Mouse (Mus musculus): ENCODE data around the gene Capn5.

Gene Capn5

DNA sequence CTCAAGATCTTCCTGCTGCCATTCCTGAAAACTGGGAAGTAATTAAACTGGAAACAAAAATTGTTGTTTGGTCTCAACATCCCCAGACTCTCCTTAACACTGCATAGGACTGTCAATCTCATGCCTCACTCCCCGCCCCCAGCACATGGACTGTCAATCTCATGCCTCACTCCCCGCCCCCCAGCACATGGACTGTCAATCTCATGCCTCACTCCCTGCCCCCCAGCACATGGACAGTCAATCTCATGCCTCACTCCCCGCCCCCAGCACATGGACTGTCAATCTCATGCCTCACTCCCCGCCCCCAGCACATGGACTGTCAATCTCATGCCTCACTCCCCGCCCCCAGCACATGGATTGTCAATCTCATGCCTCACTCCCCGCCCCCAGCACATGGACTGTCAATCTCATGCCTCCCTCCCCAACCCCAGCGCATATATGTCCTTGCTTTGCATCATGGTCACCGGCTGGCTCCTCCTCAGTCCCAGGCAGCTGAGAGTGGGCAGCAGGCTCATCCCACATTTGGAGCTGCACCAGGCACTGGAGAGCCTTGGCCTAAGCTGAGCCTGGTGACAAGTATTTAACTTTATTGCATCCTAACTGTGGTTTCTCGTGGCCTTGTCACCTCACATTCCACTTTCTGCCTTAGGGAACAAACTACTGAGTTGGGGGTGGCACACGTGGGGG is 29.2 kb downstream of the Capn5 start:
- DNase-seq (ENCODE audit: low read depth, low spot score): no peak

DNA sequence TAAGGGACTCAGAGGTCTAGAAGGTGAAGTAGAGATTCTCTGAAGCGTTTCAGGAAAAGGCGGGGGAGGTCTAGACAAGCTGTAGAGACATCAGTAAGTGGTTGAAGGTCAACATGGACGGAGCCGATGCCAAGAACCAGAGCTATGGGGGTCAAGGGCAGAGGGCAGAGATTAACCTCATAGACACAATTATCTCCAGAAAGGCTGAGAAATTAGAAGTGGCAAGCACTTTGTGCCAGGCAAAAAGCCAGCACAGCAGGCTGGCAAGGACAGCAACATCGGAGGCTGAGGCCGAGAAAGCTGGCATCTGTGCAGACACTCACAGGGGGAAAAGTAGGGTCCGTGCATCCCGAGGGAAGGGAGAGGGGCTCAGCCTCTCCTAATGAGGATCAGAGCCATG is 30.3 kb downstream of the Capn5 start:
- DNase-seq (ENCODE audit: low read depth, low spot score): no peak

GRCm38 (mm10) chr7:98146447-98146845 is 31.6 kb downstream of the Capn5 start:
- no peak for DNase-seq (ENCODE audit: low read depth, low spot score)

GRCm38 (mm10) chr7:98145842-98146446 is 32.1 kb downstream of the Capn5 start:
- DNase-seq (ENCODE audit: low read depth, low spot score): no peak

DNA sequence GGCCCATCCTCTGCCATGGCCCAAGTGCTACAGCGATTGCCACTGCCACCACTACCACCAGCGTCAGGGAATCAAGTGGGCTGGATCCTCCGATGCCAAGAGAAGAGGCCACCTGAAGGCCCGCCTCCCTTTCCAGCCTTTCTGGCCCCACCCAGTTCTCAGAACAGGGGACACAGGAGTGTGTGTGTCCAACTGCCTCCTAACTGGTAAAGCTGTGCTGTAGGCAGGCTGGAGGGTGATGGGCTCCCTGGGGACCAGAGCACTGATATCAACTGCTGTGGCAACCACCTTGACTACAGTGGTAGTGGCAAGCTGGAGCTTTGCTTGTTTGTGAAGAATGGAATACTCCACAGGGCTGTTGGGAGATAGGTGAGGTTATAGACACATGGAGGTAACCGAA is 32.7 kb downstream of the Capn5 start, which contains the start of gene Omp:
Omp (minus strand) TSS at position 101 of the 400 bp plus-strand sequence.
- DNase-seq (ENCODE audit: low read depth, low spot score): no peak

DNA sequence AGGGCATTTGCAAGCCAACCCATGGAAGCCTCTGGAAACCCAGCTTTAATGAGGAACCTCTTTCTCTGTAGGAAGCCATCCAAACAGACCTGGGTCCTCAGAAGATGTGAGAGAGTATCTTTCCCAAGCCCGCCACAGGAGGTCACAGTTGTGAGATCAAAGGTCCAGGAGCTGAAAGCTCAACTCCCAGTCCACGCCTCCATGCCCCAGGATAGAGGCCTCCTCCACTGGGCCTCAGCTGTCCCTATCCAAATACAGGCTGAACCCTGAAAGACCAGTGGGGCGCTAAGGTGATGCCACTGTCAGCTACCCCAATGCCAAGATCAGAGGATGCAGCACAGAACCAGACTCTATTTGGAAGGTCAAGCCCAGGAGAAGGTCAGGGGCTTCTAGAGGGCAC is 35.4 kb downstream of the Capn5 start:
- no peak for DNase-seq (ENCODE audit: low read depth, low spot score)

GRCm38 (mm10) chr7:98142247-98142646 is 35.8 kb downstream of the Capn5 start:
- DNase-seq (ENCODE audit: low read depth, low spot score): no peak

DNA sequence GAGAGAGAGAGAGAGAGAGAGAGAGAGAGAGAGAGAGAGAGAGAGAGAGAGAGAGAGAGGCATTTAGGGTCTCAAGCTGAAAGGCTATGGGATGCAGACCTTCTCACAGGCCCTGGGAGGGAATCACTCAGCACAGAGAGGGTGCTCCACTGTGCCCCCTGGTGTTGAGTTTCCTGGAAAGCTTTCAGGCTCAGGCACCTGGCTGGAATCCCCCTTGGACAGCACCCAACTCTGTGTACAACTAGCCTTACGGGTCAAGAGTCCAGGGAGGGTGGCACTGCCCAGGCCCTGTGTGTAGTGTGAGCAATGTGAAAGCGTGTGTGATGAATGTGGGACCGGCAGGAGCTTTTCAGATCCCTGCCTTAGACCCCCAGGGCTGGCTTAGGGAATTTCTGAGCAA is 36.9 kb downstream of the Capn5 start:
- DNase-seq (ENCODE audit: low read depth, low spot score): no peak

DNA sequence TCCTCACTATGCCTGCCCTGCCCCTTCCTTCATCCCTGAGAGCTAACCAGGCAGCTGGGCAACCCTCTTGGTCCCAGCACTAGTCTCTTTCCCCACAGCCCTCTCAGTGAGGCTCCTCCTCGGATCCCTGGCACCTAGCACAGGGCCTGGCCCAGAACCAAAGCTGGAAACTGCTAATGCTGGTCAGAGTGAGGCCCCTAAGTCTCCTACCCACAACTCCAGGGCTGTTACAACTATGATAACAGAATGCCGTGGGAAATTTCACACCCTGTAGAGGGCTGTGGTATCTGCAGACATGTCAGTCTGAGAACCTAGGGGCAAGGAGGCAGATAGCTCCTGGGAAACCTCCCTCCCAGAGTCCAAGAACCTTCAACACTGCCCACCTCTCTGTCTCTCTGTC is 37.5 kb downstream of the Capn5 start:
- DNase-seq (ENCODE audit: low read depth, low spot score): no peak

- DNase-seq (ENCODE audit: low read depth, low spot score): no peak
Observed at GRCm38 (mm10) chr7:98139216-98139615, 38.9 kb downstream of the Capn5 start.

GRCm38 (mm10) chr7:98137995-98138394 is 40.1 kb downstream of the Capn5 start:
- no peak for DNase-seq (ENCODE audit: low read depth, low spot score)

DNA sequence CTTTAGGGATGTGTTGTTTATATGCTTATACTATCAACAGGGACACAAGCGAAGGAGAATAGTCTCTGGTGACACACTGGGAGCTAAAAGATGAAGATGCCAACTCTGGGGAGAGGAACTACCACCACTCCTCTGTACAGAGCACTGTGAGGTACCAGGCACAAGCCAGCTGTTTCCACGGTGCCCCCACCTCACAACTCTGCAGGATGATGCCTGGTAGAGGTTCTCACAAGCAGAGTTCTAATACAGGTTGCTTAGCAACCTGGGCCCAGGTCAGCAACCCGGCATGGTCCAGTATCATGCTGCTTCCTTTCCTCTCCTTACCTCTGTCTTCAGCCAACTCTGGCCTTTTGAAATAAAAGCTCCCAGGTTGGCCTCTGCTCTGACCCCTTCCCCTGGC is 40.5 kb downstream of the Capn5 start:
- DNase-seq (ENCODE audit: low read depth, low spot score): no peak

DNA sequence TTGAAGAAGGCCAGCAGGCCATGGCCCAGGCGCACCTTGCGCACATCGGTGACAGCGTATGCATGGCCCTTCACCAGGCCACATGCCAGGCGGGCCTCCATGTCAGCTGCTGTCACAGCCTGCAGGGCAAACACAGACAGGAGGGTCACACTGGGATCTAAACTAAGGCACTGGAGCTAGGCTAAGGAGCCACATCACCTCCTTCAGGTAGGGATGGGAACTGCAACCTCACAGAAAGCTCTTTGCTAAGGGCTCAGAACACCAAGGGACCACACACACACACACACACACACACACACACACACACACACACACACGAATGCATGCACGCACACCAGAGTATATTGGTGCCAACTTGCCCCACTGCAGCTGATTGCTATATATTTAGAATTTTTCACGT is 46.3 kb downstream of the Capn5 start:
- DNase-seq (ENCODE audit: low read depth, low spot score): no peak

DNA sequence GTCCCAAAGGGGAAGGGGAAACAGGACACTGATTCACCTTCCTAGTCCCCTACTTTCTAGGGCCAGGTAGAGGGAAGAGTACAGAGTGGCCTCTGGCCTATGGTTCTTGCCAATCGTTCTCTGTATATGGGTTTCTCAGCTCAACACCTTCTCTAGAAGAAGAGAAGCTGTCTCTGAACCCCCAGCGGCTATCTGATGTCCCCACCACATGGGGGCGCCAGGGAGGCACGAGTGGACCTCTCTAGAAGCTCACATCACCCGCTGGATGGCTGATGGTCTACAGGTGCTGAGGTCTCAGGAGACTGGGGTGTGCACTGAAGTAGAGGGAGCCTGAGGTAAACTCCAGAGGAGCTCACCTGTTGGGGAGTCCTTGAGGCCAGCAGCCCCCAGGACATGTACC is 52.6 kb downstream of the Capn5 start:
- no peak for DNase-seq (ENCODE audit: low read depth, low spot score)

DNA sequence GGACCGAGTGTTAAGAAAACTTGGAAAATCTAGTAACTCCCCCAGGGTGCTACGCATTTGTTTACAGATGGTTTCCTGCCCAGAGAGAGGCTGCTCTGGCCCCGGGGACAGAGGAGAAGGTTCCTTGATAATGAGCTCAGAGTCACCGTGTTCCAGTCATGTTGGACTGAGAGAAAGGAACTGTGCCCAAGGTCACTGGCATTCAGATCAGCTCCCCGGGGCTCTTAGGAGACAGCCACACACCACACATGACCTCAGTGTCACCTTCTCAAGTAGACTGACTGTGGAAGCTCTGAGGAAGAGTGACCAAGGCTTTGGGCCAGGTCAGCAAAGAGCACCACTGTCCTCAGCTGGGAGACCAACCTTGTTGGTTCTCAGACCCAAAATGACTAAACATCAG is 53.4 kb downstream of the Capn5 start:
- DNase-seq (ENCODE audit: low read depth, low spot score): no peak

- no peak for DNase-seq (ENCODE audit: low read depth, low spot score)
Observed at GRCm38 (mm10) chr7:98121673-98122072, 56.4 kb downstream of the Capn5 start.

DNA sequence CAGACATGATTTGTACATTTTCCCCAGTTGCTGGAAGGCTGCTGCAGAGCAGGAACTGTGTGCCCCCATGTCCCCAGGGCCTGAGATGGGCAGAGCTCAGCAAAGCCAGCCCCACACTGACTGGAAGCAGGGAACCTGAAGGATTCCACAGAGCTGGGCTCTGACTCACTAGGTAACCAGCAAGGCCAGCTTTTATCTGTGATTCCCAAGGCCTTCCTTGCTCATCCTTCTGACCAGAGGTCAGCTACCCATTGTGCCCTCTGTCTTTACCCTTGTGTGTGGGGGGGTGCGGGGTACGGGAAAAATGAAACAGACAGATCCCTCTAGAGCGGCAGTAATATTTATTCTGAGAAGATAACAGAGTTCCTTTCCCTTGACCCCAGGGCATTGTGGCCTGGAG is 56.8 kb downstream of the Capn5 start:
- DNase-seq (ENCODE audit: low read depth, low spot score): no peak

DNA sequence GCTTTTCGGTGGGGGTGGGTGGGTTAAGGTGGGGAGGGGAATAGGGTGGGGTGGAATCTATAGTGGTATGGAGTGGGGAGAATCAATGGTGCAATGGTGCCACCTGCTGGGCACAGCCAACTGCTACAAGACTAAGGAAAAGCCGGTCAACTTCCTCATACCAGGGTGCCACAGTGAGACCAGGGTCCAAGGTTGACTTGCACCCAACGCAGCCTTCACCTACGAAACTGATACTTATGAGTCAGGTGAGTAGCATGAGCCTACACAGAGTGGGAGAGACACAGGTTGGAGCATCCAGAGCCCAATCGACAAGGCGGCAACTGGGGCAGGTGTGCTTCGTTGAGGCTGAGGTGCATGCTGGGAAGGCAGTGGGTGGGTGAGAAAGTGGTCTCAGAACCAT is 57.7 kb downstream of the Capn5 start:
- peak; percentile 56 for DNase-seq (ENCODE audit: low read depth, low spot score)

GRCm38 (mm10) chr7:98119961-98120232 is 58.2 kb downstream of the Capn5 start:
- DNase-seq (ENCODE audit: low read depth, low spot score): no peak

GRCm38 (mm10) chr7:98119179-98119960 is 58.7 kb downstream of the Capn5 start, which contains the start of gene Myo7a:
Gene Myo7a (minus strand): TSS chr7:98119524.
- DNase-seq (ENCODE audit: low read depth, low spot score): no peak

DNA sequence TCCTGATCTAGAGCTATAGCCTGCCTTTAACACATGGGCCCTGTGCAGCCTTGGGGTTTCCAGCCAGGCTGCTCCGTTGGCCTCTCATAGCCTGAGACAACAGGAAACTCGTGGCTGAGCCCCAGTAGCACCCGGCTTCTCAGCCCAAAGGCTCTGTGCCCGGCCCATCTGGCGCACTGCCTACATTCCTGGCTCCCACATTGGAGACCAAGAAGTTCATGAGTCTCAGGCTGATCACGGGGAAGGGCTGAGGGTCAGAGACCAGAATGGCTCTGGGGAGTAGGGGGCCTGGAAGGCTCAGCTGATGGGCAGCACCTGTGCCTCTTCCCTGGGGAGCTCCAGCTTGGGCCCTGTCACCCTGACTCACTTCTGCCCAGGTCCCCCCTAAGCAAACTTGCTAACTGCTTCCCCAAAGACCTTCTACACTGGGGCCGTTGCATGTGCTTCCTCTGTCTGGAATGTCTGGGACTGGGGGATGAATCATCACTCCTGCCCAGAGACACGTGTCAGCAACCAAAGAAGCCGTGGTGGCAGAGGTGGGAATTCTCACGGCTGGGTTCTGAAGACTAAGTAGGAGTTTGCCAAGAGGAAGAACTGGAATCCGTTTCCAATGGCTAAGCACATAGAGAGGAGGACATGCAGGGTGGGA is 60.9 kb downstream of the Capn5 start:
- no peak for DNase-seq (ENCODE audit: low read depth, low spot score)

GRCm38 (mm10) chr7:98114656-98115055 is 63.4 kb downstream of the Capn5 start:
- no peak for DNase-seq (ENCODE audit: low read depth, low spot score)

GRCm38 (mm10) chr7:98111233-98111632 is 66.8 kb downstream of the Capn5 start:
- no peak for DNase-seq (ENCODE audit: low read depth, low spot score)

Measured in embryo, embryonic 11.5 days (tissue).